Mouse (Mus musculus) kidney, adult 9 months (tissue): ENCODE data around the gene Rcc1.

Experiments used
- DNase-seq: peaks from one replicate; pipeline ENCODE4 v3.0.0; 2022

Gene Rcc1

DNA sequence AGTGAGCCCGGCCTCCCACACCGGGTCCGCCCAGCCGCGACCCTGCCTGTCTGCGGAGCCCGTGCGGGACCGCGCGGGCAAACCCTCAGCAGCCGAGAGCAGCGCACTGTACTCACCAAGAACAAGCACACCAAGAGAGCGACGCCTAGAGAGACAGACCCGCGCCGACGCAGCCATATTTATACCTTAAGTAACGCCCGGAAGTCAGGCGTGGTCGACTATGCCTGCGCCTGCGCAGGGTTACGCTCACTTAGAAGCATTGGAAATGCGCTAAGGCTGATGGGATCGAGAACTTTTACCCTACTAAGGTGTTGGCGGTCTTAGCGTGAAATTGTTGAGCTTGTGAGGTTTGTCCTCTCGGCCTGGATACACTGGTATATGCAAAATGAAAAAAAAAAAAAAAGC is at the start of gene Rcc1:
Gene Rcc1, minus strand, starts transcription at position 125 of the 405 bp plus-strand sequence.
- peak; percentile 96 for DNase-seq

DNA sequence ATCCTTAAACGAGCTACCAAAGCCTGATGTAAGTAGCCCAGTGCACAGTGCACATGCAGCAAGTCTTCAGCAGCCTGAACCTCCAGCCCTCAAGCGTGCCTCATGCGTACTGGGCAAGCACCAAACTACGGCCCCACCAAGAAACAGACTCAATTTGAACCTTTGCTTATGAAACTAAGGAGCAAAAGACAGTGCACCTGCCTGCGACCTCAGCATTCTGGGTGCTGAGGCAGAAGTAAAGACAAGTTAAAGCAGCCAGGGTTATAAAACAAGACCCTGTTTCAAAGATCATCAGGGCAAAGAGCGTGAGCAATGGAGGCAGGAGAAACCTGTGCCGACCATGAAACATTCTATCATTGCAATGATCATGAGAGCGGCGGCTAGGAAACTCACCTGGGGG is 47.6 kb upstream of the Rcc1 start:
- DNase-seq, result peak; percentile 84

DNA sequence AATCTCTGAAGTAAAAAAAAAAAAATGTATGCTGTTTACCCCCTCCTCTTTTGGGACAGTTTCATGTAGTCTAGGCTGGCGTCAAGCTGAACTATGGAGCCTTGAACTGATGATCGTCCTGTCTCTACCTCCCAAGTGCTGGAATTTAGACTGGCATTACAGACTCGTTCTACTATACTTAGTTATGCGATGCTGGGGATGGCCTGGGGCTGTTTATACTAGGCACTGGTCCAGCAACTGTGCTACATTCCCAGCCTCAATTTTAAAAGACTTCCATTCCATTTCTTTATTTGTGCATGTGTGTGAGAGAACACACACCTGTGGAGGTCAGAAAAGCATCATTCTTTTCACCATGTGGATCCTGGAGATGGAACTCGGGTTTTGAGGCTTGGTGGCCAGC is 45.5 kb upstream of the Rcc1 start:
- DNase-seq, result peak; percentile 56

DNA sequence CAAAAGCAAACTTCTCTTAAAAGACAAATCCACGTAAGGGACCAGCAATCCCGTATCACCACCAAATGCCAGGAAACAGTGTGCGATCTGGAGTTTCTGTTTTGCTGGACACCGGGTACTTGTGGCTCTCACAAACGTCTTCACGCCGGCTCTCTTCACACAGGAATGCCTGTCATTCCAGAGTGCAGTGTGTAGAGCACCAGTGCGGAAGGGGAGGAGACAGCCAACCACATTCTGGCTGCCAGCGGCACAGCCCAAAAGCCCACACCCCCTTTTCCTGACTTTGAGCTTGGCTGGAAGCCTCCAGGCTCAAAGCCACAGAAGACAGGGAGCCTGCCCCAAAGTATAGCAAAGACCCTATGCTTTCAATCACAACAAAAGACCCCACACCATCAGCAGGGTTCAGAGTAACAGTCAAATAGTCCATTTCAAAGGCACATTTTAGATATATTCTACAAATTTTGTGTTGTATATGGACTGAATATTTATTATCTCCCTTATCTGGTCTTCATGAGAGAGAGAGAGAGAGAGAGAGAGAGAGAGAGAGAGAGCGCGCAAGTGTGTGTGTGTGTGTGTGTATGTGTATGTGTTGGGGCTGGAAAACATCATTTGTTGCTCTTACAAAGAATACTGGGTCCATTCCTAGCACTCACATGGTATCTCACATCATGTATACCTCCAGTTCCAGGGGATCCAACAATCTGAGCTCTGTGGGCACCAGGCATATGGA is 44.8 kb upstream of the Rcc1 start:
- DNase-seq, result peak; percentile 89

DNA sequence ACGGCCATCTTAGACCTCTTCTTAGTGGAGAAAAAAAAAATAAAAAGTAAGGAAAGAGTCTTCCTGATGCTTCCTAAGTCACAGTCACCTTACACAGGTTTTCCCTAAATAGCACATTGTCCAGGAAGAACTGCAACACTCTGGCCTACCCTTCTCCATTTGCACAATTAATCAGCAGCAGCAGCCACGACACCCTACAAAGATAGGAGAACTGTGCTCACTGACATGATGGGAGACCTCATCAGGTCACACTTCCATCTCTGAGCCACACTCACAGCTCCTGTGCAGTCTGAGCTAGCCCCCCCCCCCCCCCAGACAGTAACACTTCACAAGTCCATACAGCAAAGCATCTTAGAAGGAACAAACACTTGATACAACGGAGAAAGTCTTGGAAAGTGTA is 43.7 kb upstream of the Rcc1 start:
- no peak for DNase-seq

DNA sequence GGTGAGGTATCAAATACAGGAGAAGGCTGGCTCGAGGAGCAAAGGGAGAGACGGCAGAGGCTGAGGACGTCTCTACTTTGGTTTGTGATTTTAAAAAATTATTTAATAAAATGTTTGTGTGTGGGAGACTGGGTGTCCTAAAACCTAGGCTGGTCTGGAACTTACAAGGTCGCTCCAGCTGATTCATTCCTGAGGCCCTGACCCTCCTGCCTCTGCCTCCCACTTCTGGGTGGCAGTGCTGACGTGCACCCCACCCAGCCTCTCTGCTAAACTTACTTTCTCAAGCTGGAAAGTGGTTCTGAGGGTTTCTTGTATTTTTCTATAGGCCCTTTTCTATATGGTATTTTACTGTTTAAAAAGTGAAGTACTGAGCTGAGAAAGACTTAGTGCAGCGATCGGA is 42.8 kb upstream of the Rcc1 start:
- no peak for DNase-seq

DNA sequence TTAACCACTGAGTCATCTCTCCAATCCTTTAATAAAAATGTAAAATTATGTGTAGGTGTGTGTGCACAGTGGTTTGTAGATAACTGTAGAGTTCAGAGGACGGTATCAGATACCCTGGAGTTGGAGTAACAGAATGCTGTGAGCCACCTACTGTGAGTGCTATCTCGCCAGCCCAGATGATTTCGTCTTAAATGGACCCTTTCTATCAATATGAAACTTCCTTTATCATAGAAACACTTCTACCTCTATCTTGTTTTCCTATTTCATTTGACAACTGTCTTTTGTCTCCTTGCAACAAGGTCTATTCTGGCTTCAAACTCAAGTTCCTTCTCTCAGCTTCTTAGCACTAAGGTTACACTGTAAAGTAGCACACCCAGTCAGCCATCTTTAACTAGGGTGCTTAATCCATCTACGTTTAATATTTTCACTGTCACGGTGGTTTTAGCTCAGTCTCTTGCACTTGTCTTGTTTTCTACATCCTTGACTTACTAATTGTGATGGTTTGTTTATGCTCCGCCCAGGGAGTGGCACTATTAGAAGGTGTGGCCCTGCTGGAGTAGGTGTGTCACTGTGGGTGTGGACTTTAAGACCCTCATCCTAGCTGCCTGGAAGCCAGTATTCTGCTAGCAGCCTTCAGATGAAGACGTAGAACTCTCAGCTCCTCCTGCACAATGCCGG is 37.8 kb upstream of the Rcc1 start:
- no peak for DNase-seq

DNA sequence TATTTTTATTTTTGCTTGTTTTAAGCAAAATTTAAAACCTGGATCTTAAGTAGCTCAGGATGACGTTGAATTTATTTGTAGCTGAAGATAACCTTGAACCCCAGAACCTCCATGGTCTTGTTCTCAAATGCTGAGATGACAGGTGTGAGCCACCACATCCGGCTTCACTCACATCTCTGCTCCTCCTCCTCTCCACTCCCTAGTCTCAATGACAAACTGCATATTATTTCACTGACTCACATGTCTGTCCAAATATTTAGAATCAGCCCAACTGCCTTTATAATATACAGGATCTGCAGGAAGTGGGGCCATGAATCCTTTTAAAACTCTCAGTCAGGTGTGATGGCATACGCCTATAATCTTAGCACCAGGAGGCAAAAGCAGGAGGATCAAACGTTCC is 35.9 kb upstream of the Rcc1 start:
- DNase-seq, result no peak

DNA sequence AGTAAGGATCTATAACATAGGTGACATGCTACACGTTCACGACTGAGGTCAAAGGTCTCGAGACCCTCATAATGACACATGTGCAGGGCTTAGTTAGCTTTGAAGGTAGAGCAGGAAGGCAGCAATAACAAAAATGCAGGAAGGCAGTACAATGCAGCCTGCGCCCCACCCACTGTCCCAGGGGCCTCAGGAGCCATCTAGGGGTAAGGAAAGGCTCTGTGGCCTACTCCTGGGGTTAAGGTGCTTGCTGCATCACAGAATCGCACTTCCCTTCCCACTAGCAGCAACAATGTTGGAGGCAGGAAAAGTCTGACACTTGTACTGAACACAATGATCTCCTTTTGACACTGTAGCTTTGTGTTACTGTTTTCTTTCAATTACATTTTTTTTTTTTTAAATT is 34.2 kb upstream of the Rcc1 start:
- DNase-seq, result no peak

DNA sequence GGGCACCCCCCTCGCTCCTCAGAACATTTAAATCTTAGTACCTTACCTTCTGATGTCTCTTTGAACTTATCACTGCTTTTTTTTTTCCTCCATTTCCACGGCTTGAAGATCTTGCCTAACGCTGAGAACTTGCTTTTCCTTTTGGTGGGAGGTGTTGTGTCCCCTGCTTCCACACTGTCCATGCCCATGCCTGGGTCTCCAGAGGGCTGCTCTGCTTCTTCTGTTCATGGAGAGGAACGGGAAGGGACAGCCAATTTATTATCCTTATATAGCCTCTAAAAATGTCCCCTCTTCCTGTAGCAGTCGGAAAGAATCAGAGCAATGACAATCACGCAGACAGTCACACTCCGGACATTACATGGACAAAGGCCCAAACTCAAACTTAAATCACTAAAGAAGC is 33.4 kb upstream of the Rcc1 start:
- DNase-seq, result no peak

DNA sequence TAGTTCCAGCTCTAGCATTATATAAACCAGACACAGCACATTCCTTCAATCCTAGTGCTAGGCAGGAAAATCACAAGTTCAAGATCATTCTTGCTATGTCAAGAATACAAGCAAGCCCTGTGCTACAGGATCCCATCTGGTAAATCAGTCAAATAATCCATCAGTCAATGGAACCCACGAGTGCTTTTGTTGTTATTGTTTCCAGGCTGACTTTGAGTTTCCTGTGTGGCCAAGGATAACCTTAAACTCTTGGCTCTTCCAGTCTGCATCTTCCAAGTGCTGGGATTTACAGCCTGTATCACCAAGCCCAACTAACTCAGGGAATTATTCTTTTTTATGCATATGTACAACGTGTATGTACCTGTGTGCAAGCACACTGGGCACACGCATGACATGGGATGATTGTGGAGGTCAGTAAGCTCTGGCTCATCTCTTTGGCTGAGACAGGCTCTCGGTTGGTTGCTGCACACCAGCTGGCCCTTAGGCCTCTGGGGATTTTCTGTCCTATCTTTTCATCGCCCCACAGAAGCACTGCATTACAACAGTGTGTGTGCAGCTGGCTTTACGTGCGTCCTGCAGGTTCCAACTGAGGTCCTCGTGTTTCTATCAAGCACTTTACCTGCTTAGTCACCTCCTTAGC is 32.5 kb upstream of the Rcc1 start:
- DNase-seq, result no peak

DNA sequence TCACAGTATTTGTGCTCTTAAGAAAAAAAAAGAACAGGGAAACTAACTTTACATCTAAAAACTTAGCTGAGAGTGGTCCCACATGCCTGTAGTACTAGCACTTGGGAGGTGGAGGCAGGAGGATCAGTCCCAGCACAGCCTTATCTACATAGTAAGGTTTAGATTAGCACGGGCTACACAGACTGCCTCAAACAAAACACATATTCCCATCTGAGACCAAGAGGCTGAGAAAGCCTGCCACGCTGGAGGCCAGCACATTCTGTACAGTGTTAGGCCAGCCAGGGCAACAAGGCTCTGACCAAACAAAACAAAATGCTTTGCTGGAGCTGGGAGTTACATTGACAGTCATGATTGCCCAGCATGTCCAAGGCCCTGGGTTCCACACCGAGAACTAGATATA is 30.1 kb upstream of the Rcc1 start:
- no peak for DNase-seq

DNA sequence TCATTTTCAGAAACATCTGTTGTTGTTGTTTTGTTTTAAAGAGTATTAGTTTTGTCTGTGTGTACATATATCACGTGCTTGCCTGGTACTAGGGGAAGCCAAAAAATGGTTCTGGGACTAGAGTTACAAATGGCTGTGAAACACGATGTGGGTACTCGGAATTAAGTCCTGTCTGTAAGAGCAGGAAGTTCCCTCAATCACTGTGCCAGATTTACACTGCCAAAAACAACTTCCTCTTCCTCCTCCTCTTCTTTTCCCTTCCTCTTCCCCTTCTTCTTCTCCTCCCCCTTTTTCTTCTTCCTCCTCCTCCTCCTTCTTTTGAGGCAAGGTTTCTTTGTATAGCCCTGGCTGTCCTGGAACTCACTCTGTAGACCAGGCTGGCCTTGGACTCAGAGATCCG is 28.9 kb upstream of the Rcc1 start:
- DNase-seq, result no peak

DNA sequence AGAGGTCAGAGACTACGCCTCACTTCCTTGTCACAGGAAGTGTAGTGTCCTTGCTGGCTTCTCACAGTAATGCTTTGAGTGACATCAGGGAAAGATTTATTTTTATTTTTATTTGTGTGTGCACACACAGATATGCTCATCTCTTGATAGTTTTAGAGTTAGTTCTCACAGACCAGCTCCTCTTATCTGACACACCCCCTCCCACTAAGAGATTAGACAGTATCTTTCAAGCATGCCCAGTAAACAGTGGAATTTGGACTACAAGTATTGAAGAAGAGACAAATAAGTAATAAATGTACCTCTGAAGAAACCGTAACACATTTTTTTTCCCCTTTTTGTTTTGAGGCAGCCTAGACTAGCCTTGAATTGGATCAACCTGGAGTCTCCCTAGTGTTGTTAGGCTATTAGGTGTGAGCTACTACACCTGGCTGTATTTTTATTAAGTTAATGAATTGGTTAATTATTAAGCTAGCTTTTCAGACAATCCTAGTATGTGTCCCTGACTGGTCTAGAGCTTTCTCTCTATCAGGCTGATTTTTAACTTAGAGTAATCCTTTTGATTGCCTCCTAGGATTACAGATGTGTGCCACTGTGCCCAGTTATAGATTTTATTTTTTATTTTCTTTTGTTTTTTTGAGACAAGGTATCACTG is 27.7 kb upstream of the Rcc1 start:
- no peak for DNase-seq

DNA sequence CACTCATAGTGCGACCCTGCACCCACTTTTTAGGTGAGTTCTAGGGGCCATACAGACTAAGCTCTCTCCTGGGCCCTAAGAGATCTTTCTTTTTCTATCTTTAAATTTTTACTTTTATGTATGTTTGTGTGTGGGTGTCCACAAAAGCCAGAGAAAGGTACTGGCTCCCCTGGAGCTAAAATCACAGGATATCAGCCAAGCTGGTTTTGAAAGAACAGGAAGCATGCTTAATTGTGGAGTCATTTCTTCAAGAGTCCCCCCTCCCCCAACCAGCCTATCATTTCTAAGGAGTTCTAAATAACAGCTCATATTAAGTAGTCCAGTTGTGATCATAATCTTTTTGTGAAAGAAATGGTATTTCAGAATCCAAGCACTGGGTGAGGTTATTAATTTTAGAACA is 20.4 kb upstream of the Rcc1 start:
- no peak for DNase-seq

DNA sequence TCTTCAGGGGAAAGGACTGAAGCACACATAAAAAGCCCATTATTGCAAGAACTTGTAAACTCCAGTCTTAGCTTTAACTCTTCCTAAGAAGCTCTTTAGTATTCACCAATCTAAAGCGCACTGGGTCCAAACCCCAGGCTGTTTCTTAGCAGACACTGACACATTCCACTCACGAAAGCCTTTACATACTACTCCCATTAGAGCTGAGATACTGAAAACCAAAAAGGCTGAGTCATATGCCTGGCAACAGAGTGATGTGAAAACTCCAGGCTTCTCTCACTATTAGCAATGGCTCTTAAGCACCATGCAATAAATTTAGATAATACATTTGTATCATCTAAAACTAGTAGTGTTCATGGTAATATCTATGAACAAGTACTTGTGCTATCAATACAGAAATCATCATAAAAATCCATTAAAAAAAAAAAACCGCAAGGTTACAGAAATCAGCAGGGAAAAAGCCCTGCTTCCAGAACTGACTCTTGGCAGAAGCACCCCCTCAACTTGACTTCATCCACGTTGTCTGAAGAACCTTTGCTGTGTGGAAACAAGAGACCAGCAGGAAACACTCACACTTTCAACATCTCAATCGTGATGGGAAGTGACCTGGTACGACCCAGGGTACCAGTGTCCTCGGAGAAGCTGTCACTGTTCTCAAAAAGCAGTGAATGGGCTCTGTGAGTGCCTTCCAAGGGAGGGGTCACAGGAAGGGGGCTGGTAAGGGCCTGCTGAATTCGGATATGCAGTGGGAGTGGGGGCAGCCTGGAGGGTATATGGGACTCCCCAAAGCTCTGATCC is 16.7 kb upstream of the Rcc1 start:
- DNase-seq, result no peak

DNA sequence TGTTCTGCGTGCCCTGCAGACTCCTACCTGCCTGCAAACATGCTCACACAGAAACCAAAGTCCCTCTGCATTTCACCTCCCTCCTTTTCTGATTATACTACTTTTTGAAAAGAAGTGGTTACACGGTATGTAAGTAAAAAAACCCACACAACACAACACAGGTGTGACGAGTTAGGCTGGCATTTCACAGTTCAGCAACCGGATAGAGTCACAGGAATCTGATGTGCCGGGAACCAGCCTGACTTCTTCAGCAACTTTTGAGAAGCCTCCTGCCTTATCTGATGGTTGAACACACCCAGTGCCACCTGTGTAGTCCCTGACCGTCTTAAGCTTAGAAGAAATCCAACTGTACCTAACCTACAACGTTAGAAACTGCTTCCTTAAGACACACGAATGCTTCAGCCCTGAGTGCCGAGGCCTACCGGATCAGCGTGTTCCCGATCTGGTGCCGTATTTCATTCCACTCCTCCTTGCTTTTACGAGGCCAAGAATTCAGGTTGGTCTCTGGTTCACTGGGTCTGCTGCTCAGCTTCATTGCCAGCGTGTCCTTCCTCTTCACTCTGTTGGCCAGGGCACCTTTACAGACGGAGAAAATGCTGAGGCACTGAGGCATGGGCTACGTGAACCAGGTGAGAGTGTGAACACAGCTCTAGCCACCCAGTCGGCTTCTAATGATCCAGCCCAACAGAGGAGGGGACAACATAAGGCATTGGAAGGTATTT is 14.2 kb upstream of the Rcc1 start:
- peak; percentile 30 for DNase-seq

DNA sequence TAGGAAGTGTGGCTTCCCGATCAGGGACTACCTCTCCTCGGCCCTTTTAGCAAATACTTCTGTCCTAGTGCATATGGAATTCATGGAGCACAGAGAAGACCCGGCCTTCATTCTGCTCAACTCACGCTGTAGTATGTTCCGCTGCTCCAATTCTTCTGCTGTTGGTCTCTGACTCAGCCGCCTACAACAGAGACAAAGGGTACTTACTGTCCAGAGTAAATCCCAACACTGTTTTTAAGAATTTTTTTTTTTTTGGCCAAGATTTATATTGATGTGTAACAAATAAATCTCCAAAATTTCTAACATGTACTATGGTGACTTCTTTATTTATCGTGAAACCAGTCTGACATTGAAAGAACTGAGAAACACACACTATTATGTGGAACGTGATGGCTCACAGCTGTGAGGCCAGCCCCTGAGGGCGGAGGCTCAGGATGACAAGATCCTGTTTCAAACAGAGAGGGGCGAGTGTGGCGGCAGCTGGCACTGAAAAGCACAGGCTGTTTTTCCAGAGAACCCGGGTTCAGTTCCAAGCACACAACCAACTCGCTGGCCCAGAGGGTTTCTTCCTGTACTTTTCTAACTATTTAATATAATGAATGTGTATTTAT is 12.2 kb upstream of the Rcc1 start:
- DNase-seq, result no peak

DNA sequence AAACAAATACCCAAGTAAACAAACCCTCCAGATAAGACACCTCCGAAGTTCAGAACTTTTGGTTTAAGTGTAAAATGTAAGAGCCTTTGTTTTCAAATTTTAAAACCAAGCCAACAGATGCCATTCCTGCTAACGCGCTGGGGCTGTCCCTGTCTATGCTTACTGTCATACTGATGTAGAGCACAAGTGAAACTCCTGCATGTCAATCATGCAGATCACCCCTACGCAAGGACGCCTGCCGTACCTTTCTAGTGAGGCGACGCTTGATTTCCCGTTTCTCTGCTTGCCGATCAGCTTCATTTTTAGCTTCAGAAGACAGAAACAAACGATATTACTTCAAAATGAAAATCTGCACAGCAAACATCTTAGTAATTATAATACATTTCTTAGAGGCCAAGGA is 10.1 kb upstream of the Rcc1 start:
- no peak for DNase-seq

DNA sequence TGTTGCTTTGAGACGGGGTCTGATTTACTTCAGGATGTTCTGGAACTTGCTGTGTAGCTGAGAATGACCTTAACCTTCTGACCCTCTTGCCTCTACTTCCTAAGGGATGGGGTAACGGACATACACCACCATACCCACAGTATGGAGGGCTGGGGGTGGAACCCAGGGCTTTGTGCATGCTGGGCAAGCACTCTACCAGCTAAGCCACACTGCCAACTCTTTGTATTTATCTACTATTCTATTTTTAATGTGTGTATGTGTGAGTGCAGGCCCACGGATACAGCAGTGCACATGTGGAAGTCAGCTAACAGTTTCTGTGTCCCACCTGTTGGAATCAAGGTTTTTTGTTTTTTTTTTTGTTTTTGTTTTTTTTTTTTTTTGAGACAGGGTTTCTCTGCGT is 6.1 kb upstream of the Rcc1 start:
- DNase-seq, result no peak

DNA sequence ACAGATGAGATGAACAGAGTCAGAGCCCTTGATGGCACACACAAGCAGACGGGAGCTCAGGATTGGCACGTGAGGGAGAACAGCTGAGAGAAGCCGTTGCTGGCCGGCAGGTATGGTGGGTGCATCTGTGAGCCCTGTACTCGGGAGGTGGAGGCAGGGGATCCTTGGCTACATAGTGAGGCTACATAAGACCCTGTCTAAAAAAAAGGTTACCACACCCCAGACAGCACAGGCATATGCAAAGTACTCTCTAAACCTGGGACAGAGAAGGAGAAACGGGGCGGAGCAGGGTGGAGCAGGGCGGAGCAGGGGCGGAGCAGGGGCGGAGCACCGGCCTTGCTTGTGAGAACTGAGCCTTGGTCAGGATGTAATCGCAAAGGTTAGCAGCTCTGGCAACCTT is 2.8 kb upstream of the Rcc1 start:
- peak; percentile 66 for DNase-seq

DNA sequence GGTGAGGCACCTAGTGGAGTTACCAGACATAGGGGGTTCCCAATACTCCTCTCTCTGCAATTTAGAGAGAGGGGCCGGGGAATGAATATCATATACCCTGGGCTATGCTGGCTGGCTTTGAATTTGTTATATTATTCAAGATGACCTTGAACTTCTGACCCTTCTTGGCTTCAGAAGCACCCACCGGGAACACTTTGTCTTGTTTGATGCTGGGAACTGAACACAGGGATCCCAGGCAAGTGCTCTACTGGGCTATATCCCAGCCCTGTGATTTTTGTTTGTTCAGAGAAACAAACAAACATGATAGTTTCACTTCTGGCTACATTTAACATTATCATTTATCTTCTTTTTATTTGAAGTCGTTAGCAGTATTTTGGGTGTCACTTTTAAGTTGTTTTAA is 2.0 kb upstream of the Rcc1 start:
- no peak for DNase-seq
